Mouse (Mus musculus): ENCODE data around the gene Fam111a.

- TF ChIP-seq CTCF (IDR thresholded peaks at IDR 0.05; ENCODE audit: low read depth), result no peak
- no peak for TF ChIP-seq EP300 (optimal IDR thresholded peaks at IDR 0.05)
Observed at GRCm38 (mm10) chr19:12497909-12498308, 47.6 kb upstream of the Fam111a start.
